Mouse (Mus musculus): ENCODE data around the gene Ap1g2. TPM values are rescaled to one million over a fixed set of nuclear protein-coding genes. Genes with fewer than 3 reads are reported as not detected.

The Ap1g2 gene
- polyA plus RNA-seq, 1 experiment from 2014 or later, result 9.6 TPM

DNA sequence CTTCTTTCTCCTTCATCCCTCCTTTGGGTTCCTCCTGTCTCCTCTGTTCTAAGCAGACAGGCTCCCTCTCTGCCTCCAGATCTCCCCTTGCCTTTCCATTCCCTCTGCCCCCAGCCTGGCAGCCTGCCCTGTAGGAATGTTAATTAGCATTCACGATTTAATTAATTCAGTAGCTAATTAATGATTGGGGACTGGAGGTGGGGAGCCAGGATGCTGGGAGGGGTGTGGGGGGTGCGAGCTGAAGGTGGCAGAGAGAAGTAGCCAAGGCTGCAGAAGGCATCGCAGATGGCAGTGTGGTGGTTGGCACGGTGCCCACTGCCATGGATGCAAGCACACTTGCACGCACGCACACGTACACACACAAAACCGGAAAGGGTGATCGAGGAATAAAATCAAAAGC is 53.9 kb downstream of the Ap1g2 start:
- no peaks in the 10 kb centered on the region for H3K36me3 ChIP-seq (replicated peaks; ENCODE audit: insufficient read depth, low read length)
- no peak for DNase-seq
- H3K4me1 ChIP-seq (ENCODE audit: insufficient read depth), result no peaks in the 10 kb centered on the region
- H3K9ac ChIP-seq (replicated peaks), result no peak overlapping the region
- H3K27me3 ChIP-seq (ENCODE audit: insufficient read depth, low read length), result no peaks in the 10 kb centered on the region
- H3K4me2 ChIP-seq (ENCODE audit: low read depth, low read length), result no peak overlapping the region
- TF ChIP-seq CTCF (IDR thresholded peaks at IDR 0.05; ENCODE audit: low read depth) (no peak), EP300 (IDR thresholded peaks at IDR 0.05; ENCODE audit: low read depth) (no peak)
- H3K4me3 ChIP-seq (ENCODE audit: low read depth, low read length), result no peak overlapping the region
- H3K27ac ChIP-seq (ENCODE audit: low read depth), result no peak overlapping the region
- 78% methylated on average over 9 of the region's 9 CpGs for whole genome bisulfite sequencing (ENCODE audit: insufficient replicate concordance)
- ATAC-seq, result no peak
- no peaks in the 10 kb centered on the region for H3K9me3 ChIP-seq (ENCODE audit: low read length)

Other genes with a start within 250 kb of the Ap1g2 start
- gene Homez, start 235.6 kb downstream of the Ap1g2 start, polyA plus RNA-seq (2015; fragmentation: Nextera tagmentation; extraction: Ambion mirVana), result 3.9 and 4.0 TPM in 2 replicates
- 0.85 and 0.99 TPM in 2 replicates for gene Ppp1r3e, start 229.0 kb downstream of the Ap1g2 start, polyA plus RNA-seq (2015; fragmentation: Nextera tagmentation; extraction: Ambion mirVana)
- gene Bcl2l2, start 223.2 kb downstream of the Ap1g2 start, polyA plus RNA-seq (2015; fragmentation: Nextera tagmentation; extraction: Ambion mirVana), result 1.1 and 1.4 TPM in 2 replicates
- 0.11 and 0.19 TPM in 2 replicates for gene Gm20521, start 223.2 kb downstream of the Ap1g2 start, polyA plus RNA-seq (2015; fragmentation: Nextera tagmentation; extraction: Ambion mirVana)
- gene Pabpn1, start 214.1 kb downstream of the Ap1g2 start, polyA plus RNA-seq (2015; fragmentation: Nextera tagmentation; extraction: Ambion mirVana), result 38.2 and 46.6 TPM in 2 replicates
- 1.1 TPM in 2 replicates for gene Slc22a17, start 193.5 kb downstream of the Ap1g2 start, polyA plus RNA-seq (2015; fragmentation: Nextera tagmentation; extraction: Ambion mirVana)
- gene Efs, start 180.5 kb downstream of the Ap1g2 start, polyA plus RNA-seq (2015; fragmentation: Nextera tagmentation; extraction: Ambion mirVana), result 0.21 and 0.26 TPM in 2 replicates
- gene Il25, start 173.9 kb downstream of the Ap1g2 start, polyA plus RNA-seq (2015; fragmentation: Nextera tagmentation; extraction: Ambion mirVana), result not detected in 2 replicates
- 0.17 TPM in 1 of 2 replicates, not detected in the other for gene Cmtm5, start 170.3 kb downstream of the Ap1g2 start, polyA plus RNA-seq (2015; fragmentation: Nextera tagmentation; extraction: Ambion mirVana)
- 0.36 TPM in 2 replicates for gene Myh6, start 139.7 kb downstream of the Ap1g2 start, polyA plus RNA-seq (2015; fragmentation: Nextera tagmentation; extraction: Ambion mirVana)
- not detected in 2 replicates for gene Gm17428, start 129.7 kb downstream of the Ap1g2 start, polyA plus RNA-seq (2015; fragmentation: Nextera tagmentation; extraction: Ambion mirVana)
- 0.18 and 2.0 TPM in 2 replicates for gene Myh7, start 112.0 kb downstream of the Ap1g2 start, polyA plus RNA-seq (2015; fragmentation: Nextera tagmentation; extraction: Ambion mirVana)
- 30.6 and 32.0 TPM in 2 replicates for gene Ngdn, start 91.1 kb downstream of the Ap1g2 start, polyA plus RNA-seq (2015; fragmentation: Nextera tagmentation; extraction: Ambion mirVana)
- 0.78 and 1.0 TPM in 2 replicates for gene Zfhx2, start 14.3 kb downstream of the Ap1g2 start, polyA plus RNA-seq (2015; fragmentation: Nextera tagmentation; extraction: Ambion mirVana)
- gene Thtpa, start 11.8 kb downstream of the Ap1g2 start, polyA plus RNA-seq (2015; fragmentation: Nextera tagmentation; extraction: Ambion mirVana), result 5.9 and 7.0 TPM in 2 replicates
- gene Jph4, start 10.3 kb upstream of the Ap1g2 start, polyA plus RNA-seq (2015; fragmentation: Nextera tagmentation; extraction: Ambion mirVana), result not detected in 2 replicates
- not detected in 2 replicates for gene Dhrs2, start 115.4 kb upstream of the Ap1g2 start, polyA plus RNA-seq (2015; fragmentation: Nextera tagmentation; extraction: Ambion mirVana)